Mouse (Mus musculus) C2C12 (cell line): ENCODE measurements around the gene Cd151.

Experiments
- CTCF ChIP-seq: IDR thresholded peaks from one replicate; pipeline ENCODE4 v1.5.1; 2011; ENCODE audit not compliant: control insufficient read depth, insufficient read depth, insufficient read length
- FOSL1 ChIP-seq: IDR thresholded peaks from one replicate; pipeline ENCODE4 v1.8.0; 2011; ENCODE audit warnings: mild to moderate bottlenecking, low read length; ENCODE audit not compliant: poor library complexity, insufficient read depth, severe bottlenecking
- MAX ChIP-seq: IDR thresholded peaks from one replicate; pipeline ENCODE4 v1.6.1; 2011; ENCODE audit warnings: mild to moderate bottlenecking, control low read depth
- MYOD1 ChIP-seq: IDR thresholded peaks from one replicate; pipeline ENCODE4 v1.6.1; 2011; ENCODE audit warnings: low read depth; ENCODE audit not compliant: control insufficient read depth, insufficient read length
- MYOG ChIP-seq: IDR thresholded peaks from one replicate; pipeline ENCODE4 v1.6.1; 2011; ENCODE audit not compliant: control insufficient read depth, insufficient read length; ENCODE audit errors: extremely low read depth
- USF1 ChIP-seq: IDR thresholded peaks from one replicate; pipeline ENCODE4 v1.6.1; 2011; ENCODE audit warnings: low read depth, mild to moderate bottlenecking, control low read depth, moderate library complexity

GRCm38 (mm10) chr7:141471236-141471635 is 4.0 kb downstream of the Cd151 start:
- no peak for TF ChIP-seq CTCF
- TF ChIP-seq MYOG: no peak
- no peak for TF ChIP-seq MAX
- no peak for TF ChIP-seq MYOD1
- no peak for TF ChIP-seq FOSL1
- TF ChIP-seq USF1: no peak
